Mouse (Mus musculus): Measurements from ENCODE around the gene Espnl.

GRCm38 (mm10) chr1:91282582-91282981, 39.3 kb upstream of the Espnl start:
- no peak for TF ChIP-seq CTCF (conservative IDR thresholded peaks at IDR 0.05 in 1 of 2, IDR thresholded peaks at IDR 0.05 in 1 of 2; ENCODE audit: low read depth in 2 of 2, low read length in 2 of 2)
- no peak for TF ChIP-seq POLR2A (IDR thresholded peaks at IDR 0.05; ENCODE audit: low read depth, low read length)
- TF ChIP-seq RCOR1 (conservative IDR thresholded peaks at IDR 0.05; ENCODE audit: low read depth, low read length): no peak
- TF ChIP-seq RAD21 (IDR thresholded peaks at IDR 0.05; ENCODE audit: low read depth, low read length): no peak
- no peak for TF ChIP-seq USF1 (IDR thresholded peaks at IDR 0.05; ENCODE audit: low read depth, low read length)
- TF ChIP-seq NRF1 (IDR thresholded peaks at IDR 0.05; ENCODE audit: low read depth, low read length): no peak
- no peak for TF ChIP-seq MYC (IDR thresholded peaks at IDR 0.05; ENCODE audit: low read depth, low read length)
- no peak for TF ChIP-seq BHLHE40 (IDR thresholded peaks at IDR 0.05; ENCODE audit: low read depth, low read length)
- no peak for TF ChIP-seq ZNF384 (IDR thresholded peaks at IDR 0.05; ENCODE audit: low read depth, low read length)
- TF ChIP-seq ZC3H11A (IDR thresholded peaks at IDR 0.05; ENCODE audit: low read depth, low read length): no peak
- TF ChIP-seq MXI1 (IDR thresholded peaks at IDR 0.05; ENCODE audit: low read depth, low read length): no peak

All from CH12.LX (cell line).